In the genomic region with DNA sequence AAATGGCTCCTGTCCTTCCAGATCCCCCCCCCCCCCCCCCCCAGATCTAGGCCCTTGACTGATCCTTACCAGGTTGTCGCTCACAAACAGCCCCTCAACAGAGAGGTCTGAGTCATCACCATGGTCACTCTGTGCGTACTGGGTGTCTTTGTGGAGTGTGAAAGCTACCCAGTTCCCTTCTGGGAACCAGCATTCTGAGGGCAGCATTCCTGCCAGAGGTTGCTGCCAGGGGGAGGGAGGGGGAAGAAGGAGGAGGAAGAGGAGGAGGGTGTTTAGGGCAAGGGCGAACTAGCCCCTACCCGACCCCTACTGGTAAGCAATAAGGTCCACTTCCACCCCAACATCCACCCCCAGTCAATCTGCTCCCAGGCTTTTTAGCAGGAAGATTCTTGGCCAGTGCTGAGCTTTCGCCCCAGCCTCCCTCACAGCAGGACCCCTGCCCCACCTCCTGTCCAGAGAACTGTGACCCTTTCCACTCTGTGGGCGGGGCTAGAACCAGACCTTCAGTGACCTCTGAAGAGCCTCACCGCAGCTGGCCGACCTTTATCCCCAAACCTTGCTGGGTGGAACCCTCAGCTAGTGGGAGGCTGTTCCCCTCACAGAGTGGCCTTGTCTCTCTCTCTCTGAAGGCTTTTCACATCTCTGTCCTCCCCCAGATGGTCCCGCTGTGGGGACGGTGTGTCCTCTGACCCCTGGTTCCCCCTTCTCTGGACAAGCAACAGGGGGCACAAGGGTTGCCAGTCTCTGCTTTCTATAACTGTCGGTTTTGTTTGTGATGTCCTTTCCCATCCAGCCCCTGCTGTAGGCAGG, we compare ENCODE assay signal across 12 mouse cellular contexts.
DNase-seq lines count a peak whose midpoint lies in the region; ATAC-seq and TF ChIP-seq lines count a peak whose summit lies in the region.
"Had no signal": no experiment of that assay in that cellular context is flagged by ENCODE, and none has a peak within 500 bp of the region (broad histone marks: within the 10 kb centered on the region; RNA-seq: fewer than 3 reads in every experiment).

No protein-coding gene starts in this region.

- H3K27me3 ChIP-seq in hindbrain, postnatal 0 days (ENCODE audit: insufficient read depth, low read length): no peaks in the 10 kb centered on the region
- H3K27me3 ChIP-seq in hindbrain, embryonic 11.5 days (ENCODE audit: control insufficient read depth, insufficient read depth, low read length): no peaks in the 10 kb centered on the region
- H3K27me3 ChIP-seq in liver, embryonic 15.5 days: no peaks in the 10 kb centered on the region
- H3K27me3 ChIP-seq: stomach, embryonic 15.5 days had no signal

- no peak overlapping the region for H3K27ac ChIP-seq in hindbrain, postnatal 0 days
- no peak overlapping the region for H3K27ac ChIP-seq in hindbrain, embryonic 11.5 days (ENCODE audit: low read depth, low read length)
- no peak overlapping the region for H3K27ac ChIP-seq in liver, embryonic 15.5 days (replicated peaks)
- H3K27ac ChIP-seq: gastrocnemius, adult 2 months; stomach, embryonic 15.5 days had no signal

- H3K4me3 ChIP-seq in hindbrain, postnatal 0 days (ENCODE audit: low read length): no peak overlapping the region
- H3K4me3 ChIP-seq in hindbrain, embryonic 11.5 days (ENCODE audit: low read depth, low read length): no peak overlapping the region
- H3K4me3 ChIP-seq in liver, embryonic 15.5 days (replicated peaks): no peak overlapping the region
- H3K4me3 ChIP-seq: gastrocnemius, adult 2 months; stomach, embryonic 15.5 days had no signal

- DNase-seq in hindbrain, postnatal 0 days (ENCODE audit: low spot score): no peak
- DNase-seq in hindbrain, embryonic 11.5 days (ENCODE audit: low spot score): no peak
- DNase-seq in ES-CJ7 (ENCODE audit: low read depth, low spot score): peak; percentile 78
- peak; percentile 78 for DNase-seq in embryo, embryonic 10.5 days (ENCODE audit: low spot score)
- no peak for DNase-seq in gastrocnemius, postnatal 25 days
- no peak for DNase-seq in thymus, postnatal 4 days
- no peak for DNase-seq in c-Kit-positive CD71-positive TER-119-positive erythroid progenitor cells, embryonic 14.5 days (ENCODE audit: low spot score)
- DNase-seq: gastrocnemius, adult 2 months; heart, postnatal 14 days had no signal

- H3K4me1 ChIP-seq in hindbrain, postnatal 0 days (ENCODE audit: insufficient read depth, low read length): no peaks in the 10 kb centered on the region
- no peaks in the 10 kb centered on the region for H3K4me1 ChIP-seq in hindbrain, embryonic 11.5 days (replicated peaks; ENCODE audit: control insufficient read depth, insufficient read depth, low read length)
- H3K4me1 ChIP-seq in liver, embryonic 15.5 days (replicated peaks): peaks cover 6% of the 10 kb centered on the region

- ATAC-seq in hindbrain, postnatal 0 days: peak; percentile 38; the same call in 1 of the 2 replicates
- no peak for ATAC-seq in hindbrain, embryonic 11.5 days (ENCODE audit: low FRiP score)
- ATAC-seq in liver, embryonic 15.5 days (ENCODE audit: insufficient read depth): peak; percentile 64; the same call in 1 of the 2 replicates
- ATAC-seq: CD4-positive, CD25-positive, alpha-beta regulatory T cell, adult 4 months had no signal

- TF ChIP-seq CTCF in hindbrain, postnatal 0 days (IDR thresholded peaks at IDR 0.05; ENCODE audit: low read depth): no peak

- H3K4me2 ChIP-seq in hindbrain, postnatal 0 days (ENCODE audit: low read depth, low read length): no peak overlapping the region
- H3K4me2 ChIP-seq in hindbrain, embryonic 11.5 days (replicated peaks; ENCODE audit: low read depth, low read length): no peak overlapping the region
- H3K4me2 ChIP-seq in liver, embryonic 15.5 days: no peak overlapping the region; the same call in 1 of the 2 replicates
- H3K4me2 ChIP-seq: stomach, embryonic 15.5 days had no signal

- no peaks in the 10 kb centered on the region for H3K36me3 ChIP-seq in hindbrain, postnatal 0 days (ENCODE audit: insufficient read depth, low read length)
- H3K36me3 ChIP-seq in hindbrain, embryonic 11.5 days (ENCODE audit: control insufficient read depth, insufficient read depth, low read length): no peaks in the 10 kb centered on the region
- no peaks in the 10 kb centered on the region for H3K36me3 ChIP-seq in liver, embryonic 15.5 days (replicated peaks)
- H3K36me3 ChIP-seq: stomach, embryonic 15.5 days had no signal

- WGBS in hindbrain, postnatal 0 days: 12% methylated on average over 11 of the region's 11 CpGs
- WGBS in hindbrain, embryonic 11.5 days: 5% methylated on average over 11 of the region's 11 CpGs
- WGBS in liver, embryonic 15.5 days (ENCODE audit: insufficient replicate concordance): 20% methylated on average over 11 of the region's 11 CpGs

- no peaks in the 10 kb centered on the region for H3K9me3 ChIP-seq in hindbrain, postnatal 0 days (ENCODE audit: low read length)
- H3K9me3 ChIP-seq in hindbrain, embryonic 11.5 days (ENCODE audit: control insufficient read depth, low read length): no peaks in the 10 kb centered on the region
- no peaks in the 10 kb centered on the region for H3K9me3 ChIP-seq in liver, embryonic 15.5 days (replicated peaks)
- H3K9me3 ChIP-seq: stomach, embryonic 15.5 days had no signal

- no peak overlapping the region for H3K9ac ChIP-seq in hindbrain, postnatal 0 days (replicated peaks; ENCODE audit: low read length)
- H3K9ac ChIP-seq in hindbrain, embryonic 11.5 days (ENCODE audit: low read depth, low read length): no peak overlapping the region
- H3K9ac ChIP-seq in liver, embryonic 15.5 days: no peak overlapping the region
- H3K9ac ChIP-seq: stomach, embryonic 15.5 days had no signal

Comparison
In these comparisons a context has a peak if more than half of its experiments do, and no peak if none do; other contexts are left out.
1. DNase-seq: peak in ES-CJ7 (single experiment) and embryo, embryonic 10.5 days (single experiment); none in hindbrain, postnatal 0 days (single experiment), hindbrain, embryonic 11.5 days (single experiment), gastrocnemius, postnatal 25 days (single experiment), thymus, postnatal 4 days (single experiment) and c-Kit-positive CD71-positive TER-119-positive erythroid progenitor cells, embryonic 14.5 days (single experiment).